Mouse (Mus musculus) lung, embryonic 16.5 days (tissue): ENCODE data around the gene Efcab12. TPM values are rescaled to one million over a fixed set of nuclear protein-coding genes. Genes with fewer than 3 reads are reported as not detected.
"Not testable (repeated sequence)": the region's sequence is repeated elsewhere in the genome, so short reads cannot be mapped to it uniquely, and the experiment has no call there.

Experiments
- ATAC-seq: fragments of 200-750 bp; cut with Nextera tagmentation; 2 replicates; pipeline ENCODE4 v1.8.0; 2017; ENCODE audit warnings: low read depth, mild to moderate bottlenecking, moderate library complexity
- H3K27ac ChIP-seq: fragments of 300-500 bp; sonication (generic); 2 replicates; pipeline ENCODE4 v1.5.1; 2014; ENCODE audit warnings: mild to moderate bottlenecking, control low read depth, low read length
- H3K27me3 ChIP-seq: fragments of 300-500 bp; sonication (generic); 2 replicates; pipeline ENCODE4 v1.6.1; 2014; ENCODE audit warnings: low read depth, low read length, mixed read lengths; ENCODE audit not compliant: control insufficient read depth, insufficient read depth
- H3K36me3 ChIP-seq: fragments of 300-500 bp; sonication (generic); 2 replicates; pipeline ENCODE4 v1.6.1; 2014; ENCODE audit warnings: low read length; ENCODE audit not compliant: control insufficient read depth, insufficient read depth
- H3K4me1 ChIP-seq: fragments of 300-500 bp; sonication (generic); replicated peaks from 2 replicates; pipeline ENCODE4 v1.6.1; 2014; ENCODE audit warnings: low read length, mixed read lengths; ENCODE audit not compliant: control insufficient read depth, insufficient read depth
- H3K4me2 ChIP-seq: fragments of 300-500 bp; sonication (generic); 2 replicates; pipeline ENCODE4 v1.6.1; 2014; ENCODE audit warnings: low read depth, low read length, control low read depth
- H3K4me3 ChIP-seq: fragments of 300-500 bp; sonication (generic); 2 replicates; pipeline ENCODE4 v1.5.1; 2014; ENCODE audit warnings: mild to moderate bottlenecking, low read length, control low read depth
- H3K9ac ChIP-seq: fragments of 300-500 bp; sonication (generic); 2 replicates; pipeline ENCODE4 v1.6.1; 2014; ENCODE audit warnings: low read length, control low read depth
- H3K9me3 ChIP-seq: fragments of 300-500 bp; sonication (generic); 2 replicates; pipeline ENCODE4 v1.6.1; 2016; ENCODE audit warnings: low read length; ENCODE audit not compliant: control insufficient read depth
- WGBS: fragments of 180-500 bp; shearing (Covaris S2); extraction: QIAGEN DNeasy Blood & Tissue Kit; methylation state at CpG from one replicate; pipeline ENCODE4 v1.1.7; 2014; 5-methylcytosine and 5-hydroxymethylcytosine counted together
- polyA plus RNA-seq: library from polyadenylated mRNA; unstranded; fragments of >200 nt; fragmentation: Nextera tagmentation; extraction: Ambion mirVana; gene quantifications from 2 replicates; pipeline ENCODE4 v1.2.1, GENCODE M21; 2015

Gene Efcab12
- polyA plus RNA-seq = 1.8 and 2.1 TPM in 2 replicates

DNA sequence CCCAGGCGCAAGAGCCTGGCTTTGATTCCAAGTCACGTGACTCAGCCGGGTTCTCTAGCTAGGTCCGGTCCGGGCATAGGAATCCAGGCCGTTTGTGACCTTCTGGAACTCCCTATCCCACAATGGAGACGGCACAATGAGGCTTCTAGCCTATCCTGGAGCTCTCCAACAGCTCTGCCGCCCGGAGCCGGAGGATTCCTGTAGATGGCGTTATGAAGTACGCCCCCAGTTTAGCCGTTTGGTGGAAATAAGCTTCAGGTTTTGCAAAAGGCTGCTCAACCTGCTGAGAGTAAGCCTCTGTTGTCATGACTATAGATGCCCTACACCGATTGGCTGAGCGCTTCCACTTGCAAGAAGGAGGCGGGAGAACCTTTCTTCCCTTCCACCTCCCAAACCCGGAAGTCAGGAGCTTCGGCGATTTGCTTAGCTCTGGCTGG is at the start of gene Efcab12:
Gene Efcab12 (minus strand): TSS at position 252 of the 437 bp plus-strand sequence.
- H3K9me3 ChIP-seq = no peaks in the 10 kb centered on the region

GRCm38 (mm10) chr6:115886894-115887293 is 48.7 kb upstream of the Efcab12 start:
- Histone ChIP-seq H3K36me3 (peaks cover 14% of the 10 kb centered on the region), H3K4me1 (peaks cover 19% of the 10 kb centered on the region), H3K9ac (no peak overlapping the region), H3K9me3 (peaks cover 5% of the 10 kb centered on the region; the same call in 1 of the 2 replicates), H3K27me3 (no peaks in the 10 kb centered on the region), H3K4me3 (no peak overlapping the region), H3K4me2 (no peak overlapping the region), H3K27ac (no peak overlapping the region)
- ATAC-seq = no peak
- WGBS = 63% methylated on average over 4 of the region's 4 CpGs

More for the DNA sequence above, at the start of gene Efcab12:
- peak; percentile 92 for ATAC-seq
- Histone ChIP-seq H3K36me3 (no peaks in the 10 kb centered on the region; the same call in 1 of the 2 replicates), H3K27ac (peak within 1 kb of the TSS; percentile 6; the same call in 1 of the 2 replicates), H3K4me2 (peak within 1 kb of the TSS; percentile 63), H3K4me3 (peak within 1 kb of the TSS; percentile 40), H3K27me3 (no peaks in the 10 kb centered on the region), H3K4me1 (peaks cover 5% of the 10 kb centered on the region; the same call in 1 of the 2 replicates), H3K9ac (peak within 1 kb of the TSS; percentile 49)
- WGBS = 1% methylated on average over 19 of the region's 19 CpGs

- Histone ChIP-seq H3K27ac (peak overlapping the region; percentile 24; the same call in 1 of the 2 replicates), H3K9me3 (peaks cover 5% of the 10 kb centered on the region; the same call in 1 of the 2 replicates), H3K36me3 (peaks cover 14% of the 10 kb centered on the region), H3K9ac (no peak overlapping the region), H3K4me2 (no peak overlapping the region), H3K4me1 (peaks cover 5% of the 10 kb centered on the region), H3K27me3 (no peaks in the 10 kb centered on the region), H3K4me3 (no peak overlapping the region)
- ATAC-seq = peak; percentile 60
Measured at GRCm38 (mm10) chr6:115884018-115884417, 45.8 kb upstream of the Efcab12 start.

DNA sequence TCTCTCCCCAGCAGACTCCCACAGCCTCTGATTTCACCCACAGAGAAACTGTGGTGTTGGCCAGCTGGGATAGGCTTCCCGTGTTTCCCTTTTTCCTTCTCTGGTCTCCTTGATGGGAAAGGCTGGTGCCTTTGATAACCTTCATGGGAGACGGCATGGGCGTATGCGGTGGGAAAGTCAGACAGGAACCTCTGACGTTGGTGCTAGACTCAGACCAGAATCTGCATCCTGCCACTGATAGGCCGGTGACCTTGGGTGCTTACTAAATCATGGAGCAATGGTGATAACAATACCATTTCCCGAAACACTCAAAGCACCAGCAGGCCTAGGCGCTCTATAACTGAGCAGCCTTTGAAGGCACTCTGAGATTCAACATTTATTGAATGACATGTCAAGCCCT is 42.5 kb upstream of the Efcab12 start:
- Histone ChIP-seq H3K9me3 (no peaks in the 10 kb centered on the region), H3K9ac (no peak overlapping the region), H3K27ac (peak overlapping the region; percentile 36), H3K36me3 (peaks cover 4% of the 10 kb centered on the region; the same call in 1 of the 2 replicates), H3K27me3 (no peaks in the 10 kb centered on the region), H3K4me1 (peaks cover 14% of the 10 kb centered on the region), H3K4me2 (no peak overlapping the region), H3K4me3 (no peak overlapping the region)
- peak; percentile 20; the same call in 1 of the 2 replicates for ATAC-seq
- WGBS = 64% methylated on average over 8 of the region's 8 CpGs

- Histone ChIP-seq H3K9ac (no peak overlapping the region), H3K4me1 (peaks cover 14% of the 10 kb centered on the region), H3K36me3 (peaks cover 6% of the 10 kb centered on the region; the same call in 1 of the 2 replicates), H3K4me2 (no peak overlapping the region), H3K27me3 (no peaks in the 10 kb centered on the region), H3K4me3 (no peak overlapping the region), H3K9me3 (no peaks in the 10 kb centered on the region), H3K27ac (no peak overlapping the region; the same call in 1 of the 2 replicates)
- ATAC-seq = no peak
- WGBS = 72% methylated on average over 6 of the region's 6 CpGs
Measured at GRCm38 (mm10) chr6:115879736-115880135, 41.5 kb upstream of the Efcab12 start.

DNA sequence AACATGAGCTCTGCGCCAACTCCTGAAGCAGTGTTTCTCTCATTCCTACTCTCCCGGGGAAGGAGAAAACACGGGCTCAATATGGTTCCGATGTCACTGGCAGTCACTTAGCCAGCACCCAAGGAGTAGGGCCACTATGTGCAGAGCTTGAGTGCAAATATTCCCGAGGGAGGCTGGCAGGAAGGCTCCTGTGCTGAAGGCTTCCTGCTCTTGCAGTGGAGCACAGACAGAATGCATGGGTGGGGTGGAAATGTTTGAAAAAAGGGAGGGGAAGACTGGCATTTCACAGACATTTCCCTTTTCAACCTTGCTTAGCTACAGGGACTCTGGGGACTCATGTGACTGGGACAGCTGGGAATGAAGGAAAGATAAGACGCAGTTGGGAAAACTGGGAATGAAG is 40.5 kb upstream of the Efcab12 start:
- peak; percentile 53; the same call in 1 of the 2 replicates for ATAC-seq

GRCm38 (mm10) chr6:115877239-115877638 is 39.0 kb upstream of the Efcab12 start:
- ATAC-seq = no peak
- H3K9me3 ChIP-seq = no peaks in the 10 kb centered on the region
- no peak overlapping the region for H3K4me3 ChIP-seq
- H3K9ac ChIP-seq = no peak overlapping the region
- 73% methylated on average over 2 of the region's 2 CpGs for WGBS
- no peak overlapping the region for H3K27ac ChIP-seq
- H3K4me1 ChIP-seq = peaks cover 14% of the 10 kb centered on the region
- H3K27me3 ChIP-seq = no peaks in the 10 kb centered on the region
- peaks cover 6% of the 10 kb centered on the region; the same call in 1 of the 2 replicates for H3K36me3 ChIP-seq
- no peak overlapping the region for H3K4me2 ChIP-seq

More for the DNA sequence above, 40.5 kb upstream of the Efcab12 start:
- H3K4me2 ChIP-seq = no peak overlapping the region
- H3K9me3 ChIP-seq = no peaks in the 10 kb centered on the region
- no peak overlapping the region for H3K9ac ChIP-seq
- no peaks in the 10 kb centered on the region for H3K27me3 ChIP-seq
- H3K27ac ChIP-seq = peak overlapping the region; percentile 52
- WGBS = 37% methylated on average over 6 of the region's 6 CpGs
- H3K36me3 ChIP-seq = peaks cover 6% of the 10 kb centered on the region; the same call in 1 of the 2 replicates
- peaks cover 14% of the 10 kb centered on the region for H3K4me1 ChIP-seq
- H3K4me3 ChIP-seq = no peak overlapping the region

GRCm38 (mm10) chr6:115871318-115871717 is 33.1 kb upstream of the Efcab12 start:
- not testable (repeated sequence) for H3K4me2 ChIP-seq, H3K27me3 ChIP-seq, ATAC-seq, H3K27ac ChIP-seq, H3K9ac ChIP-seq, H3K4me3 ChIP-seq, H3K9me3 ChIP-seq, H3K36me3 ChIP-seq, H3K4me1 ChIP-seq
- no CpG with 5 or more reads among the region's 3 CpGs for WGBS

DNA sequence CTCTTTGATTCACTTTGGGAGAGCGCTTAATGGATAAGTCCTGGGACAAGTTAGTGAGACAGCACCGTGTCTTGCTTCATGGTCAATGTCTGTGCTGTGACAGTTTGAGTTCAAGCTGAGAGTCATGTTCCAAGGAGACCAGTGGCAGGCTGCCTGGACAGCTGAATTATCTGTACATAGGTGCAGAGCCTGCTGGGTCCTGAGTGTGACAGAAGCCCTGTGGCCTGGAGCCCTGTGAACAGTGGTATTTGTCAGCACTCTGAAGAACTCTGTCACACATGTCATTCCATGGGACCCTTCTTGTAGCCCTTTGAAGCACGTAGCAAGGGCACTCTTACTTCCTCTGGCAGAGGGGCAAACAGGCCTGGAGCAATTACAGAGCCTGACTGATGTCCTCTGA is 28.9 kb upstream of the Efcab12 start:
- H3K27ac ChIP-seq, H3K4me2 ChIP-seq, H3K4me3 ChIP-seq, H3K36me3 ChIP-seq, H3K27me3 ChIP-seq, H3K9ac ChIP-seq, ATAC-seq, H3K9me3 ChIP-seq: not testable (repeated sequence)
- WGBS = no CpG with 5 or more reads among the region's 3 CpGs
- peaks cover 17% of the 10 kb centered on the region for H3K4me1 ChIP-seq
